In genomic region chr17:83885021-83885582, GRCm38 (mm10) we compare ENCODE assay signal across 18 mouse cellular contexts. TPM values are rescaled to one million over a fixed set of nuclear protein-coding genes. Genes with fewer than 3 reads are reported as not detected.
"Had no signal": no experiment of that assay in that cellular context is flagged by ENCODE, and none has a peak within 500 bp of the region (broad histone marks: within the 10 kb centered on the region; RNA-seq: fewer than 3 reads in every experiment).

No protein-coding gene starts in this region.

- H3K4me1 ChIP-seq: midbrain, embryonic 12.5 days had no signal

- H3K4me3 ChIP-seq: limb, embryonic 12.5 days; megakaryocyte, embryonic 14.5 days; midbrain, embryonic 12.5 days had no signal

- ATAC-seq: intestine, embryonic 16.5 days had no signal

- H3K27ac ChIP-seq: limb, embryonic 12.5 days; midbrain, embryonic 12.5 days had no signal

- H3K9me3 ChIP-seq: limb, embryonic 12.5 days; midbrain, embryonic 12.5 days had no signal

- H3K9ac ChIP-seq: limb, embryonic 12.5 days; lung, embryonic 14.5 days; midbrain, embryonic 12.5 days had no signal

- H3K36me3 ChIP-seq: limb, embryonic 12.5 days; midbrain, embryonic 12.5 days had no signal

- H3K4me2 ChIP-seq: limb, embryonic 12.5 days; liver, embryonic 11.5 days; lung, embryonic 14.5 days; midbrain, embryonic 12.5 days had no signal

- H3K27me3 ChIP-seq: limb, embryonic 12.5 days; midbrain, embryonic 12.5 days had no signal

- DNase-seq: kidney, adult 2 months; kidney, postnatal 25 days; layer of hippocampus, adult 9-11 months; layer of hippocampus, postnatal 36 days; lung, embryonic 14.5 days; lung, postnatal 10 days; lung, postnatal 4 days; right cerebral cortex, adult 18-20 months; right cerebral cortex, postnatal 25 days; thymus, adult 18-20 months; thymus, postnatal 14 days had no signal

RNA-seq across cellular contexts. Expression of gene Haao, which starts 37.3 kb away (rescaled TPM):
- total RNA-seq: layer of hippocampus, postnatal 36 days; left cerebral cortex, postnatal 25 days; midbrain, postnatal 0 days had no signal
